Mouse (Mus musculus) forebrain, postnatal 0 days (tissue): Measurements from ENCODE around the gene Mapkapk2. TPM values are rescaled to one million over a fixed set of nuclear protein-coding genes. Genes with fewer than 3 reads are reported as not detected.
"Not testable (repeated sequence)": the region's sequence is repeated elsewhere in the genome, so short reads cannot be mapped to it uniquely, and the experiment has no call there.

Experiments used
- ATAC-seq: fragments of 200-750 bp; cut with Nextera tagmentation; 2 replicates; pipeline ENCODE4 v1.8.0; 2017; ENCODE audit warnings: mild to moderate bottlenecking, moderate library complexity
- DNase-seq: peaks from one replicate; pipeline ENCODE4 v3.0.0-alpha.2; 2015
- H3K27ac ChIP-seq: fragments of 300-500 bp; sonication (generic); 2 replicates; pipeline ENCODE4 v1.5.1; 2014; ENCODE audit warnings: low read depth, mild to moderate bottlenecking, antibody characterized with exemption, low read length, moderate library complexity, mixed read lengths
- H3K27me3 ChIP-seq: fragments of 300-500 bp; sonication (generic); 2 replicates; pipeline ENCODE4 v1.6.1; 2014; ENCODE audit warnings: mild to moderate bottlenecking, low read length, mixed read lengths; ENCODE audit not compliant: insufficient read depth
- H3K36me3 ChIP-seq: fragments of 300-500 bp; sonication (generic); 2 replicates; pipeline ENCODE4 v1.6.1; 2014; ENCODE audit warnings: mild to moderate bottlenecking, moderate library complexity; ENCODE audit not compliant: insufficient read depth
- H3K4me1 ChIP-seq: fragments of 300-500 bp; sonication (generic); 2 replicates; pipeline ENCODE4 v1.6.1; 2014; ENCODE audit warnings: antibody characterized with exemption; ENCODE audit not compliant: insufficient read depth
- H3K4me2 ChIP-seq: fragments of 300-500 bp; sonication (generic); 2 replicates; pipeline ENCODE4 v1.6.1; 2014; ENCODE audit warnings: low read depth, mild to moderate bottlenecking, moderate library complexity
- H3K4me3 ChIP-seq: fragments of 300-500 bp; sonication (generic); 2 replicates; pipeline ENCODE4 v1.5.1; 2014; ENCODE audit warnings: low read depth, low read length, mixed read lengths
- H3K9ac ChIP-seq: fragments of 300-500 bp; sonication (generic); 2 replicates; pipeline ENCODE4 v1.6.1; 2014; ENCODE audit warnings: mild to moderate bottlenecking
- H3K9me3 ChIP-seq: fragments of 300-500 bp; sonication (generic); 2 replicates; pipeline ENCODE4 v1.6.1; 2016; ENCODE audit warnings: low read length
- CTCF ChIP-seq: sonication (generic); IDR thresholded peaks from 2 replicates; pipeline ENCODE4 v1.5.1; 2016; ENCODE audit warnings: antibody characterized with exemption, control low read depth, low read depth
- WGBS: fragments of 180-500 bp; shearing (Covaris S2); extraction: QIAGEN DNeasy Blood & Tissue Kit; methylation state at CpG from one replicate; pipeline ENCODE4 v1.1.7; 2014; 5-methylcytosine and 5-hydroxymethylcytosine counted together
- polyA plus RNA-seq: library from polyadenylated mRNA; unstranded; fragments of >200 nt; fragmentation: Nextera tagmentation; extraction: Ambion mirVana; gene quantifications from 2 replicates; pipeline ENCODE4 v1.2.1, GENCODE M21; 2015
- total RNA-seq: library from RNA; depleted of rRNA; stranded (reverse); fragments of >200 nt; gene quantifications from 2 replicates; pipeline ENCODE4 v1.2.3, GENCODE M21; 2014

Gene Mapkapk2
- total and polyA plus RNA-seq, 2 experiments from 2014 or later, result 18.3 to 57.3 TPM

DNA sequence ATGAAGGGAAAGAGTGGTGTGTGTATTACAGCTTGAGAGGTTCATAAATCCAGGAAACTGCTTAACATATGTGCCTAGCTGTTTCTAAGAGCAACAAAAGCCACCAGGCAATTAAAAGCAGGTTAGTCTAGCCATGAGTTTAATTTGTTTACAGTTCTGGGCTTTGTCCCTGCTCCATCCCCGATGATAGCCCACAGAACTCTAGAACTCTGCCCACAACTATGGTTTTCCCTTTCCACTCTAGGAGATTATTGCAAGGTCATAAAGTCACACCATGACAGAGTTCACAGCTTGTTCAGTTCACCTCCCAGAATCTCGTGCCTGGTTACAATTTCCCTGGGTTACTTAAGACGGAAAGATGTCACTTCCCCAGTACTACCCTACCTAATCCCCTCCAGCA, 66.4 kb downstream of the Mapkapk2 start:
- Histone ChIP-seq H3K36me3 (no peaks in the 10 kb centered on the region), H3K4me1 (no peaks in the 10 kb centered on the region), H3K27me3 (no peaks in the 10 kb centered on the region), H3K9ac (no peak overlapping the region), H3K27ac (no peak overlapping the region), H3K4me3 (no peak overlapping the region), H3K9me3 (no peaks in the 10 kb centered on the region), H3K4me2 (no peak overlapping the region)
- WGBS, result 55% methylated on average over 3 of the region's 3 CpGs
- no peak for TF ChIP-seq CTCF
- ATAC-seq, result no peak
- DNase-seq, result no peak

DNA sequence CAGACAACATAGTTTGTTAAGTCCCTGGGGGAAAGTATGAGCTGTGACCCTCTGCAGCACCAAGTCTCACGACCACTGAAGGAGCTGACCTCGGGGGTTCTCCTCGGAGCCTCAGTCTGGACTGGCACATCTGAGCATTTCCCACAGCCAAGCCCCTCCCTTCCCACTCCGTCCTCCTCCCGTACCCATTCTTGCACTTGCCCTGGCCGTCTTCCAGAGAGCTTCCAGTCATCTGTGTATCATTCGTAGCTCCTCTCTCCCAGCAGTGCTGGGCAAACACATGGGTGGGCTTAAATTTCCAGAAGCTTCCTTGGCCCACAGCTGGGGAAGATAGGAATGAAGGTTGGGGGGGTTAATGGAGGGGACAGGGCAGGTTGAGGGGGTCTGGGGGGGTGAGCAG, 67.4 kb downstream of the Mapkapk2 start:
- no peak overlapping the region for H3K27ac ChIP-seq
- H3K9ac ChIP-seq, result no peak overlapping the region
- no peaks in the 10 kb centered on the region for H3K9me3 ChIP-seq
- DNase-seq, result no peak
- WGBS, result 34% methylated on average over 7 of the region's 7 CpGs
- no peaks in the 10 kb centered on the region for H3K36me3 ChIP-seq
- no peak overlapping the region for H3K4me2 ChIP-seq
- no peak for TF ChIP-seq CTCF
- H3K27me3 ChIP-seq, result no peaks in the 10 kb centered on the region
- no peaks in the 10 kb centered on the region for H3K4me1 ChIP-seq
- no peak overlapping the region for H3K4me3 ChIP-seq
- ATAC-seq, result no peak

DNA sequence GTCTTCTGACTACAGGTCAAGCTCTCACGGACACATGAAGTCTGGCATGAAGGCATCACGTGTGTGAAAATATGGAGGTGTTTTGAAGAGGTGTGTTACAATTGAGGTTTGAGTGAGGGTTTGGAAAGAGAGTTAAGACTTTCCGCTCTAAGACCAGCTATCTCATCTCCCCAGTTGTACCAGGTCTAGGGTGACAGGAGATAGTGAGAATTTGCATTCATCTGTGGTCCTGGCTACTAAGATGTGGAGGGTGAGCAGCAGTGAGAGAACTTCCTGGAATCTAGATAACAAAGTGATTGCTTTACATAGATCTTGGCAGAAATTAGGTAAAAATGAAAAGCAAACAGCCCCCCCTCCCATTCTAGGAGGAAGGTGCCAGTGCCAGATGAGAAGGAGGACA, 68.4 kb downstream of the Mapkapk2 start:
- Histone ChIP-seq H3K27ac (no peak overlapping the region), H3K4me3 (no peak overlapping the region), H3K4me1 (no peaks in the 10 kb centered on the region), H3K36me3 (no peaks in the 10 kb centered on the region), H3K9ac (no peak overlapping the region), H3K9me3 (no peaks in the 10 kb centered on the region), H3K27me3 (no peaks in the 10 kb centered on the region), H3K4me2 (no peak overlapping the region)
- DNase-seq (no peak), ATAC-seq (no peak)
- 97% methylated on average over 3 of the region's 3 CpGs for WGBS
- no peak for TF ChIP-seq CTCF

DNA sequence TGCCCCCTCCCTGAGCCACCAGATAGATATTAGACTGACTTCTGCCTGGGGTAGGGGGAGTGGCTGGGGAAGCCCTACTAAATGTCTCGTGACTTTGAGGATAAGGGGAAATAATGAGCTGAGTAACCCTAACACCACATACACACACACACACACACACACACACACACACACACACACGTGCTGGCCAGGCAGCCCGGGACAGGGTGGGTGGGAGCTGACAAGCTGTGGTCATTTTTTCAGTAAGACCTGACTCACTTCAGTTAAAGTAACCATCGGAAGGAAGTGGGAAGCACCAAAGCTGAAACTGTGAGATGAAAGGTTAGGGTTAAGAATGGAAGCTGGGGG, 71.8 kb downstream of the Mapkapk2 start:
- H3K4me3 ChIP-seq, result no peak overlapping the region
- TF ChIP-seq CTCF, result no peak
- no peaks in the 10 kb centered on the region for H3K27me3 ChIP-seq
- no peaks in the 10 kb centered on the region for H3K36me3 ChIP-seq
- no peaks in the 10 kb centered on the region for H3K4me1 ChIP-seq
- ATAC-seq, result no peak
- no peak for DNase-seq
- WGBS, result 82% methylated on average over 4 of the region's 4 CpGs
- no peak overlapping the region for H3K4me2 ChIP-seq
- no peaks in the 10 kb centered on the region for H3K9me3 ChIP-seq
- H3K27ac ChIP-seq, result no peak overlapping the region
- no peak overlapping the region for H3K9ac ChIP-seq

DNA sequence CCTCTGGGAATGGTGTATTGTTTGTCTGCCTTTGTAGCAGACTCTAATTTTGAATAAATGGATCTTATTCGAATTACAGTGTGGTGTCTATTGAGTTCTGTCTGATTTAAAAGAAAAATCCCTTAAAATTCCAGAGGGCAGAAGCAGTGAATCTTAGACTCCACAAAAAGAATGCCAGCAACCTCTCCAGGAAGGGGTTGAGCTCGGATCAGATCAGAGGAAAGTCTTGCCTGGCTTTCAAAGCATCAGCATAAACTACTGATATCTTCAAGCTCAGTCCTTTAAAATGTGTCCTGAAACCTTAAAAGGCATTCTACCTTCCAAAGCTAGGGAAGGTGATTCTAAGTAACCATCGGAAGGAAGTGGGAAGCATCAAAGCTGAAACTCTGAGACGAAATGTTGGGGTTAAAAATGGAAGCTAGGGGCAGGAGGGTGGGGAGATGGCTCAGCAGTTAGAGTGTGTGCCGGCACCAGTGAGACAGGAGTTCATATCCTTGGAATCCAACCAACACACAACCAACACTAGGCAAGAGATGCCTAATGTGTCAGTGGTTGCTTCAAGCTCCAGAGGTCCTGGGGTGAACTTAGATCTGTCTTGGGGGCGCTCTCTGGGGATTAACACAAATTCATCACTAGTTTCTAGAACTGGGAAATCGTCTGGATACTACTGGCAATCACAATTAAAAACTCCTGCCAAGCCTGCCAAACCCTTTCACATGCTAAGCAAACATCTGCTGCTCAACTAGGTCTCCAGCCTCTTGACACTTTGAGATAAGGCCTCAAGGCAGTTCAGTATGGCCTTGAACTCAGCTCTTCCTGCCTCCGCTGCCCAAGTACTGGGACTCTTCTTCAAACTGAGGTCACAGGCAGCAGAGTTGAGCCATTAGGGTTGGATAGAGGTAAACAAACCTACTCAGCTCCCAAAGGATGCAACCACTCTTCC, 72.5 kb downstream of the Mapkapk2 start:
- no peak for TF ChIP-seq CTCF
- no peaks in the 10 kb centered on the region for H3K27me3 ChIP-seq
- no peak overlapping the region for H3K9ac ChIP-seq
- DNase-seq (no peak), ATAC-seq (no peak)
- no peaks in the 10 kb centered on the region for H3K36me3 ChIP-seq
- H3K4me1 ChIP-seq, result no peaks in the 10 kb centered on the region
- no peak overlapping the region for H3K27ac ChIP-seq
- WGBS, result 74% methylated on average over 8 of the region's 8 CpGs
- no peaks in the 10 kb centered on the region for H3K9me3 ChIP-seq
- H3K4me2 ChIP-seq, result no peak overlapping the region
- no peak overlapping the region for H3K4me3 ChIP-seq

DNA sequence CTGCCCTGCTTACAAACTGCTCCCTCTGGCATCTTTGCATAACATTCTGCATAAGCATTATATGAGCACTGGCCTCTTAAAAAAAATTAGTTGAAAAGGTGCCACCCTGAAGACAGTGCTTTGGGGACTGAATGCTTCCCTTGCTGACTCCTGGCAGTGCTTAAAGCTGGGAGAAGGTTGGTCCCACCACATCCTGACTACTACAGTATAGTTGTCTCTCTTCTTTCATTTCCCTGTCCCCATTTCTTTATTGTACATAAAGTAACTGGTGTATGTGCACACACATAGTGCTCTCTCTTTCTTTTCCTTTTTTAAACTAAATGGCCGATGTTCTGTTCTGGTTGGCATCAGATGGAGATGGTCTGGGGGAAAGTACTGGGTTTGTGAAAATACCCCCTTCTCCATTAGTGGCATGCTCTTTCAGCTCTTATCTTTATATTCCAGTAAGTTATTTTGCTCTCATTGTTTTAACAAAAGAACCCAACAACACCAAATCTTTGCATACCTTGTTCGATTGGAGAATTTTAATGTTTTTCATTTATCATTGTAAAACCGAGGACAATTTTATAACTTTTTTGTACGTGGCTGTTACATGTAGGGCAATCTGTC, 74.3 kb downstream of the Mapkapk2 start:
- not testable (repeated sequence) for H3K4me3 ChIP-seq, H3K9ac ChIP-seq, DNase-seq, H3K4me1 ChIP-seq, H3K9me3 ChIP-seq, H3K27ac ChIP-seq, H3K36me3 ChIP-seq, H3K4me2 ChIP-seq, ATAC-seq, H3K27me3 ChIP-seq
- WGBS, result 94% methylated on average over 4 of the region's 4 CpGs

DNA sequence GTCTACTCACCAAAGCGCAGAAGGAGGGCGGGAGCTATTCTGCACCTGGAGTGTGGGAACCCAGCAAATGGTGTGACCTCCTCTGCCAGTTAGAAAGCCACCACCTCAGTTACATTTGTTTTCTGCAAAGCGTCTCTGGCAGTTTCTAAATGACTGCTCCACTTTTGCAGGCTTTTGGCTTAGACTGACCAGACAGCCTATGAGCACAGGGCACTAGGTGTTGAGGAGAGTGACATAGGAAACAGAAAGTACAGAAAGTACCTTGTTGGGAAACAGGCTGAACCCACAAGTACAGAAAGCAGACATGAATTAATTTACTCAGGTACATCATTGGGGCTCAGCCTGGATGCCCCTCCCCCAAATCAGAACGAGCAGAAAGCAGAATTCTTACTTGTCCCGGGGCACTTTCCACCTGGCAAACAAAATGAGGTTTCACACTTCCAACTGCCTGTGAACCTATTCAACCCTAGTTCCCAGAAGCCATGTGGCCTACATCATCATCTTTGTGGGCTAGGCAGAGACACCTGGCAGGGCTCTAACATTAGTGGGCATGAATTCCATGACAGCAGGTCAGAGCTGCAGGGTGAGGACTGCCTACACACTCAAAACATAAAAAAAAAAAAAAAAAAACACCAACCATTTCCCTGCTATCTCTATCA, 74.9 kb downstream of the Mapkapk2 start:
- no peak for DNase-seq
- ATAC-seq, result no peak
- Histone ChIP-seq H3K27ac (no peak overlapping the region), H3K36me3 (no peaks in the 10 kb centered on the region), H3K4me2 (no peak overlapping the region), H3K4me3 (no peak overlapping the region), H3K9me3 (no peaks in the 10 kb centered on the region), H3K9ac (no peak overlapping the region), H3K4me1 (no peaks in the 10 kb centered on the region), H3K27me3 (no peaks in the 10 kb centered on the region)
- 71% methylated on average over 5 of the region's 5 CpGs for WGBS
- no peak for TF ChIP-seq CTCF
